Mouse (Mus musculus) cerebellum, adult 2 months (tissue): ENCODE data around the gene Prss35.

Experiments used
- CTCF ChIP-seq: fragments of 200-500 bp; IDR thresholded peaks from 2 replicates; pipeline ENCODE4 v1.5.1; 2011; ENCODE audit warnings: low read depth, mild to moderate bottlenecking, control low read depth, low read length, moderate library complexity, borderline replicate concordance; ENCODE audit not compliant: insufficient read depth
- POLR2A ChIP-seq: fragments of 200-500 bp; IDR thresholded peaks from 2 replicates; pipeline ENCODE4 v1.6.1; 2011; ENCODE audit warnings: low read length, control low read depth, borderline replicate concordance; ENCODE audit not compliant: insufficient read depth

- TF ChIP-seq CTCF (no peak), POLR2A (no peak)
Observed at GRCm38 (mm10) chr9:86701264-86701663, 42.2 kb upstream of the Prss35 start.
